Mouse (Mus musculus) bone marrow, adult 2 months (tissue): Measurements from ENCODE around the gene Gm10409.
"Not testable (repeated sequence)": the region's sequence is repeated elsewhere in the genome, so short reads cannot be mapped to it uniquely, and the experiment has no call there.

Source experiments
- CTCF ChIP-seq: fragments of 200-500 bp; IDR thresholded peaks from 2 replicates; pipeline ENCODE4 v1.5.1; 2011; ENCODE audit warnings: low read length, control low read depth; ENCODE audit not compliant: control insufficient read depth, insufficient read depth
- POLR2A ChIP-seq: fragments of 200-500 bp; IDR thresholded peaks from 2 replicates; pipeline ENCODE4 v1.6.1; 2011; ENCODE audit warnings: low read depth, mild to moderate bottlenecking, control low read depth, low read length, borderline replicate concordance; ENCODE audit not compliant: control insufficient read depth

- not testable (repeated sequence) for TF ChIP-seq CTCF, POLR2A
These were observed 15.4 kb downstream of the Gm10409 start, which contains the start of gene Gm3005 for GRCm38 (mm10) chr14:3427803-3428202.
